Mouse (Mus musculus): ENCODE measurements around the gene Cyp2c23.

DNA sequence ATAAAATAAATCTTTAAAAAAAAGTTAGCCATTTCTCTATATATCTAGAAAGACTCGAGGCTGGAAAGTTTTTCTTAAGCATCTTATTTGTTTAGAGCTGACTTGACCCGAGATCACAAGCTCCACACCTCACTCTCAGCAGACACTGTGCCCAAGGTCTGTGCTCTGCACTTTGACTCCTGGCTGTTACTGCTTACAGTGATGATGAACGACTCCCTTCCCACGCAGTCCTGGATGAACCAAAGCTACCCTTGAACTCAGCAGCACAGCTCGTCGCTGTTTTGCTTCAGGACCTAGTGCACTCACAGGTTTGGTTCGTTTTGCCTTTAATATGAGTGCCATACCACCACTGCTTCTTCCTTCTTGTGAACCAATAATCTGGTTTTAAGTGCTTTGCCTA lies 34.8 kb upstream of the Cyp2c23 start:
- TF ChIP-seq CTCF (IDR thresholded peaks at IDR 0.05; ENCODE audit: extremely low read depth, insufficient read depth, low read length) (no peak), POLR2A (IDR thresholded peaks at IDR 0.05; ENCODE audit: extremely low read depth, insufficient read depth, low read length) (no peak)
